Mouse (Mus musculus) lung, adult 18-20 months (tissue): Measurements from ENCODE around the gene Supt3.
A peak's percentile ranks its signal among the peaks of the same experiment; 100 is the strongest.

Experiments
- DNase-seq, 2 experiments: peaks; one replicate each; pipeline ENCODE4 v3.0.0; 2022; ENCODE audit warnings: mixed read lengths in 2 of 2

Gene Supt3

GRCm38 (mm10) chr17:44970255-44970654 is 193.3 kb downstream of the Supt3 start:
- no peak for DNase-seq

DNA sequence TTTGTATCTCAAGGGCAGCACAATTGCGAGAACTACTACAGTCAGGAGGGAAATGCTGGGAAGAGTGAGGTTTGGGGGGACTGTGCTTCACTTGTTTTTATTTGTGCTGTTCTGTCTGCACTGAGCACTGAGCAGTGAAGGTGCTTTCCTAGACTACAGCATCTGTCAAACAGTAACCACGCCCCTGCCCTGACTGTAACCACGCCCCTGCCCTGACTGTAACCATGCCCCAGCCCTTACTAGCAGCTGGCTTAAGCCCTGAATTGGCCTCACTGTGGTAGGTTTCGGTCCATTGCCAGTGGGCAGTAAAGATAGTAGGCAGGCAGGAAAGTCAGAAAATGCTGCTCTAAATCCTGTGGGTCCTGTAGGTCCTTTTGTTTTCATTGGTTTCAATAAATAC is 196.5 kb downstream of the Supt3 start:
- DNase-seq = no peak

- DNase-seq = no peak
These were observed 200.7 kb downstream of the Supt3 start for GRCm38 (mm10) chr17:44977690-44978089.

- DNase-seq = no peak
These were observed 211.0 kb downstream of the Supt3 start for GRCm38 (mm10) chr17:44987964-44988363.

- no peak for DNase-seq
These were observed 226.4 kb downstream of the Supt3 start for GRCm38 (mm10) chr17:45003311-45003710.

DNA sequence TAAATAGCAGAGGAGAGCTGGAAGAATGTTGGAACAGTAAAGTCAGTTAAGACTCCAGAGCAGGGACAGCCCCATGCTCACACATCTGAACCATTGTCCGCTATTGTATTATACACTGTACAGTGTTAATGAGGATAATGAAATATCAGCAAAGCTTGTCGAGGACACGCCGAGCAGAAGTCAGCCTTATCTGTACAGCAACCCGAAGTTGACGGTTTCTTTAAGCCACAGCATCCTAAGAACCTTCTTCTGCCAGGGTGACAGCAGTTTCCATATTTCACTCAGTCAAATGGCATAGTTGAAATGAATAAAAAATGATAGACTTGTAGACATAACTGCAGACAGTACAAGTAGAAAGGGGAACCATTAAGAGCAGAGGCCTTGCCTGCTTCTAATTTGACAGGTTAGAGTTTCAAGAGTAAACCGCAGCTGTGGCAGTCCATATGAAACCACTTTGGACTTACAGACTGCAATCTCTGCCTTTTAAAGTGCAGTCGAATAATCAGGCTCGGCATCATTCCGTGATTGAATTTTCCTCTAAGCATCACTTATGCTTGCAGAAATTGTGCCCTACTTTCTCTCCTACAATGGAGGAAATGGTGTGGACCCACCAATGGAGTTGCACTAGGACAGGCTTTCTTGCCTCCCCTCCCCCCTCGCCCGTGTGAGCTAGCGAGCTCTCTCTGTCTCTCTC is 227.7 kb downstream of the Supt3 start:
- no peak for DNase-seq

- no peak for DNase-seq
These were observed 230.5 kb downstream of the Supt3 start for GRCm38 (mm10) chr17:45007461-45007860.

- DNase-seq = no peak
These were observed 231.7 kb downstream of the Supt3 start for GRCm38 (mm10) chr17:45008663-45009062.

- DNase-seq = no peak
These were observed 233.5 kb downstream of the Supt3 start for GRCm38 (mm10) chr17:45010409-45010808.

DNA sequence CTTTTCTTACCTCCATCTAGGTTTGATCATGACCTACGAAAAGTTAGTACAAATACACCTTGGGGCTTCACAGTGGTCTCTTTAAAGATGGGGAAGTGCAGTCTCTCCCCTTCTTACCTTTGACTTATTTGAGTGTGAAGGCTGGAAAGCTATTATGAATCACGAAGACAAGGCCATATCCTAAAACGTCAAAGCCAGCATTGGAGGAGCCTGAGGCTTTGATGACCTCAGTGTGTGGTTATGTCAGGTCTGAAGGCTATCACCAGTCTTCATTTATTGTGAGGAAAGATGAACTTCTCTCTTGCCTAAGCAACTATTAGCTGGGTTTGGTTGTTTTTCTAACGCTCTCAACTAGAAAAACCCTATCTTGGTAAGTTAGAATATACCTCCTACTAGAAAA is 239.8 kb downstream of the Supt3 start:
- DNase-seq = no peak

DNA sequence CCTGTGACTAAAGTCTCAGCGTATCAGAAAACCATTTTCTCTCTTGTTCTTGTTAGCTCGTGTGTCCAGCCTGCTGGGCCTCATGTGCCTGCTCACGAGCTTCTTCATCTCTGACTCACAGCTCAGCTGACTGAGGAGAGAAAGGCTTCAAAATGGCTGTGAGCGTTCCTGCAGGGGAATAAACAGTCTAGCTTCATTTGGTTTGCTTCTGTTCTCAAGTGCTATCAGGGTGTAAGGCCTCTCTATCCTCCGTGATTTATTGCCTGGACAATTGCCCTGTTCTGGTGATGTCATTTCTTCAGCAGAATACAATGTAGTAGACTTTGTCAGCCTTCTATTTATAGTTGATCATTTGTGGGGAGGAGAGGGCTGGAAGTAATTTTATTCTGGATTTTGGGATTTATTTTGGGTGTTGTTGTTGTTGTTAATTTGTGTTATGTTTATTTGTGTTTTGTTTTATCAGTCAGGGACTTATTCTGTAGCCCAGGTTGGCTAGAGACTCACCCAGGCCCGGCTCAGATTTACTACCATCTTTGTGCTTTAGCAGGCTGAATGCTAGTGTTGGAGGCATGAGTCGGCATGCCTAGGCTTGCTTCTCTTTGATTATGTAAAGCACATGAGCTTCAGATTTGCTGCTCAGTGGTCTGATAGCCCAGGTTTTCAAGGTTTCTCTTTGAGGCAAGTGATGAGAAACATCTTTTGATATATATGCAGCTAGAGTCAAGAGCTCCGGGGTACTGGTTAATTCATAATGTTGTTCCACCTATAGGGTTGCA is 243.4 kb downstream of the Supt3 start:
- peak in 1 of 2 experiments; percentile 15 for DNase-seq

GRCm38 (mm10) chr17:45028441-45028840 is 251.5 kb downstream of the Supt3 start:
- DNase-seq = no peak

- DNase-seq = no peak
These were observed 252.2 kb downstream of the Supt3 start for GRCm38 (mm10) chr17:45029106-45029505.

- DNase-seq = no peak
These were observed 255.3 kb downstream of the Supt3 start for GRCm38 (mm10) chr17:45032209-45032608.

- DNase-seq = no peak
These were observed 256.7 kb downstream of the Supt3 start for GRCm38 (mm10) chr17:45033617-45034016.

DNA sequence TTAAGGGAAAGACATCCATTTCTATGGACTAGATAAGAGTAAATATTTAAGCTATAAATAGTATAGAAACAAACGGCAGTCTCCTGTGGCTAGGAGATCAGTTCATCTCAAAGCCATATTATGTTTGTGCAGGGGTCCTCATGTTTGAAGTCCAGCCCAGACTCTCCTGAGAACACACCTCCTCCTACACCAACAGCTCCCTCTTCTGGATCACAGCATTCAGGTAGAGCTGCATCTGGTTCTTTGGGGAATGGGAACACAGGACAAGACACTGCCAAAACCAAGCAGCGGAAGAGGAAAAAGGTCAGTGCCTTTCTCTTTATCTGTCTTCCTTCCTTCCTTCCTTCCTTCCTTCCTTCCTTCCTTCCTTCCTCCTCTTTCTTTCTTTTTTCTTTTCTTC is 264.1 kb downstream of the Supt3 start:
- no peak for DNase-seq

GRCm38 (mm10) chr17:45045804-45046203 is 268.9 kb downstream of the Supt3 start:
- no peak for DNase-seq

DNA sequence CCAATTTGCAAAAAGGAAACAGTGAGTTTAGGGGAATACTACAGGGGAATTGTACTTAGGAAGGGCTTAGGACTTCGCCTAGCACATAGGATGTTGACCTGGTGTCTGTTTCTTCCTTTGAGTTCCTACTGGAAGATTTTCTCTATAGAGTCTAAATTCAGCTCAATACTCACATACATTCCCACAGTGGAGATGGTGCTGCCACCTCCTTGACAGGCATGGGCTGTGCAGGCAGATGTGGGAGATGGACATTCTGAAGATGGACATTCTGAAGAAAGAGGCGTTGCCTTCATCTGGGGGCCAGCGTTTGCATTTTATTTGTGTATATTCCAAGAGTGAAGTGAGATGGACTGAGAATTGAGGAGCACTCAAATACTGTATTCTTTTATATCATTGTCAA is 269.6 kb downstream of the Supt3 start:
- DNase-seq = no peak

DNA sequence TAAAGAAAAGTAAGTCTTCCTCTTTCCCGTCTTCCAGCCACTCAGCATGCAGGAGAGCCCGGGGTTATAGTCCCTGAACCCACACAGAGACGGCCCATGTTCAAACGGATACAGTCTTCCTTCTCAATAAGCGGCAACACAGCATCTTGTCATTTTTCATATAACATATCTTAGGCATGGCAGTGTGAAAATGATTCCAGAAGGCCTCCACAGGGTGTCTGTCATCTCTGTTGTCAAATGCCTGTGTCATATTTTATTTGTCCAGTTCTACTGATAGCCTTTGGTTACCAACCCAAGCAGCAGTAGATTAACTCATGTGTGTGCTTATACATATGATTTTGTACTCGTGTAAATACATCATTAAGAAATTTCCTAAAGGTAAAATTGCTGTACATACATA is 270.3 kb downstream of the Supt3 start:
- DNase-seq = no peak

DNA sequence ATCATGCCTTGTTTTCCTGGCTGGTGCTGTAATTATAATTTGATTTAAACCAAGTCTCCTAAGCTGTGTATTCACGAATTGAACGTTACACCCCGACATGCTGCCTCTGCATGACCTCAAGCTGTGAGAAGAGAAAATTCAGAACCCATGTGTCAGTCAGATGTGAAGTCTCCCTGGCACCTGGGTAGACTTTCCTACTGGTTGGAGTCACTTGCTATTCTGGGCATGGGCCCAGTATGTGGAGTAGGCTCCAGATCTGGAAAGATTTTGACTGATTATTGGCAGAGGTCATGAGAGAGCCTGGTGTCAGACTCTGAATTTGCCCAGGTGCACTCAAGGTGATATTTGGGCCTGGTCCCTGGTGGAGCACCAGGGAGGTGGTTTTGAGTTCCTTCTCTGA is 275.0 kb downstream of the Supt3 start:
- no peak for DNase-seq

GRCm38 (mm10) chr17:45053371-45053770 is 276.4 kb downstream of the Supt3 start:
- no peak for DNase-seq

GRCm38 (mm10) chr17:45054526-45054925 is 277.6 kb downstream of the Supt3 start:
- no peak for DNase-seq

GRCm38 (mm10) chr17:45056894-45057293 is 279.9 kb downstream of the Supt3 start:
- no peak for DNase-seq

- no peak for DNase-seq
These were observed 280.8 kb downstream of the Supt3 start for GRCm38 (mm10) chr17:45057780-45058179.
